Mouse (Mus musculus): ENCODE data around the gene Cdc42bpg. TPM values are rescaled to one million over a fixed set of nuclear protein-coding genes. Genes with fewer than 3 reads are reported as not detected.
A peak's percentile ranks its signal among the peaks of the same experiment; 100 is the strongest.

The Cdc42bpg gene
- polyA plus RNA-seq, 2 experiments, result 2.0 to 15.2 TPM

- TF ChIP-seq POLR2A (IDR thresholded peaks at IDR 0.05; ENCODE audit: borderline replicate concordance, extremely low read depth, insufficient read depth, insufficient read length), result no peak
These were observed 38.1 kb upstream of the Cdc42bpg start for GRCm38 (mm10) chr19:6268170-6268528.

GRCm38 (mm10) chr19:6268670-6269132, 37.6 kb upstream of the Cdc42bpg start:
- no peaks in the 10 kb centered on the region for H3K36me3 ChIP-seq (ENCODE audit: control insufficient read depth, insufficient read depth, low read length)
- no peak overlapping the region for H3K9ac ChIP-seq (ENCODE audit: low read depth, low read length, severe bottlenecking)
- no peaks in the 10 kb centered on the region for H3K27me3 ChIP-seq (ENCODE audit: control insufficient read depth, insufficient read depth, low read length)
- WGBS, result 83% methylated on average over 7 of the region's 7 CpGs
- ATAC-seq (ENCODE audit: low FRiP score, low read depth) (no peak), DNase-seq (ENCODE audit: low spot score) (no peak)
- no peak overlapping the region for H3K4me2 ChIP-seq (replicated peaks; ENCODE audit: low read depth, low read length, severe bottlenecking)
- TF ChIP-seq POLR2A (IDR thresholded peaks at IDR 0.05; ENCODE audit: borderline replicate concordance, extremely low read depth, insufficient read depth, insufficient read length), result no peak
- no peaks in the 10 kb centered on the region; the same call in 1 of the 2 replicates for H3K4me1 ChIP-seq (ENCODE audit: control insufficient read depth, insufficient read depth, low read length)
- no peaks in the 10 kb centered on the region for H3K9me3 ChIP-seq (ENCODE audit: control insufficient read depth, low read length)
- no peak overlapping the region for H3K27ac ChIP-seq (replicated peaks; ENCODE audit: low read depth, low read length)
- H3K4me3 ChIP-seq (replicated peaks; ENCODE audit: low read length), result no peak overlapping the region

More at GRCm38 (mm10) chr19:6268170-6268528, 38.1 kb upstream of the Cdc42bpg start:
- 15% methylated on average over 8 of the region's 8 CpGs for WGBS
- Histone ChIP-seq H3K4me2 (replicated peaks; ENCODE audit: low read depth, low read length, severe bottlenecking) (no peak overlapping the region), H3K4me1 (ENCODE audit: control insufficient read depth, insufficient read depth, low read length) (no peaks in the 10 kb centered on the region; the same call in 1 of the 2 replicates), H3K9ac (ENCODE audit: low read depth, low read length, severe bottlenecking) (no peak overlapping the region), H3K9me3 (ENCODE audit: control insufficient read depth, low read length) (no peaks in the 10 kb centered on the region), H3K4me3 (replicated peaks; ENCODE audit: low read length) (no peak overlapping the region), H3K27me3 (ENCODE audit: control insufficient read depth, insufficient read depth, low read length) (no peaks in the 10 kb centered on the region), H3K27ac (replicated peaks; ENCODE audit: low read depth, low read length) (no peak overlapping the region), H3K36me3 (ENCODE audit: control insufficient read depth, insufficient read depth, low read length) (no peaks in the 10 kb centered on the region)
- peak; percentile 93 for DNase-seq (ENCODE audit: low spot score)
- peak; percentile 86 for ATAC-seq (ENCODE audit: low FRiP score, low read depth)

- WGBS, result 84% methylated on average over 8 of the region's 8 CpGs
- DNase-seq (ENCODE audit: low spot score), result no peak
- H3K27me3 ChIP-seq (ENCODE audit: control insufficient read depth, insufficient read depth, low read length), result no peaks in the 10 kb centered on the region
These were observed 36.3 kb upstream of the Cdc42bpg start for GRCm38 (mm10) chr19:6269798-6270475.

GRCm38 (mm10) chr19:6270661-6271060, 35.6 kb upstream of the Cdc42bpg start:
- Histone ChIP-seq H3K36me3 (ENCODE audit: control insufficient read depth, insufficient read depth, low read length) (no peaks in the 10 kb centered on the region), H3K9me3 (ENCODE audit: control insufficient read depth, low read length) (no peaks in the 10 kb centered on the region), H3K4me3 (replicated peaks; ENCODE audit: low read length) (no peak overlapping the region), H3K4me2 (replicated peaks; ENCODE audit: low read depth, low read length, severe bottlenecking) (no peak overlapping the region), H3K4me1 (ENCODE audit: control insufficient read depth, insufficient read depth, low read length) (no peaks in the 10 kb centered on the region; the same call in 1 of the 2 replicates), H3K27me3 (ENCODE audit: control insufficient read depth, insufficient read depth, low read length) (no peaks in the 10 kb centered on the region), H3K9ac (ENCODE audit: low read depth, low read length, severe bottlenecking) (no peak overlapping the region), H3K27ac (replicated peaks; ENCODE audit: low read depth, low read length) (no peak overlapping the region)
- DNase-seq (ENCODE audit: low spot score) (no peak), ATAC-seq (ENCODE audit: low FRiP score, low read depth) (no peak)
- WGBS, result 53% methylated on average over 9 of the region's 9 CpGs
- TF ChIP-seq POLR2A (IDR thresholded peaks at IDR 0.05; ENCODE audit: borderline replicate concordance, extremely low read depth, insufficient read depth, insufficient read length), result no peak

More at GRCm38 (mm10) chr19:6269798-6270475, 36.3 kb upstream of the Cdc42bpg start:
- no peak for ATAC-seq (ENCODE audit: low FRiP score, low read depth)
- no peaks in the 10 kb centered on the region for H3K36me3 ChIP-seq (ENCODE audit: control insufficient read depth, insufficient read depth, low read length)
- no peaks in the 10 kb centered on the region; the same call in 1 of the 2 replicates for H3K4me1 ChIP-seq (ENCODE audit: control insufficient read depth, insufficient read depth, low read length)
- no peak overlapping the region for H3K9ac ChIP-seq (ENCODE audit: low read depth, low read length, severe bottlenecking)
- no peak overlapping the region for H3K4me2 ChIP-seq (replicated peaks; ENCODE audit: low read depth, low read length, severe bottlenecking)
- H3K4me3 ChIP-seq (replicated peaks; ENCODE audit: low read length), result no peak overlapping the region
- H3K9me3 ChIP-seq (ENCODE audit: control insufficient read depth, low read length), result no peaks in the 10 kb centered on the region
- TF ChIP-seq POLR2A (IDR thresholded peaks at IDR 0.05; ENCODE audit: borderline replicate concordance, extremely low read depth, insufficient read depth, insufficient read length), result no peak
- no peak overlapping the region for H3K27ac ChIP-seq (replicated peaks; ENCODE audit: low read depth, low read length)

GRCm38 (mm10) chr19:6271206-6271605, 35.0 kb upstream of the Cdc42bpg start:
- H3K9me3 ChIP-seq (ENCODE audit: control insufficient read depth, low read length), result no peaks in the 10 kb centered on the region
- H3K4me2 ChIP-seq (replicated peaks; ENCODE audit: low read depth, low read length, severe bottlenecking), result no peak overlapping the region
- H3K36me3 ChIP-seq (ENCODE audit: control insufficient read depth, insufficient read depth, low read length), result no peaks in the 10 kb centered on the region
- no peaks in the 10 kb centered on the region; the same call in 1 of the 2 replicates for H3K4me1 ChIP-seq (ENCODE audit: control insufficient read depth, insufficient read depth, low read length)
- no peak for DNase-seq (ENCODE audit: low spot score)
- no peak overlapping the region for H3K9ac ChIP-seq (ENCODE audit: low read depth, low read length, severe bottlenecking)
- H3K4me3 ChIP-seq (replicated peaks; ENCODE audit: low read length), result no peak overlapping the region
- TF ChIP-seq POLR2A (IDR thresholded peaks at IDR 0.05; ENCODE audit: borderline replicate concordance, extremely low read depth, insufficient read depth, insufficient read length), result no peak
- H3K27ac ChIP-seq (replicated peaks; ENCODE audit: low read depth, low read length), result no peak overlapping the region
- no peak for ATAC-seq (ENCODE audit: low FRiP score, low read depth)
- WGBS, result 31% methylated on average over 8 of the region's 8 CpGs
- no peaks in the 10 kb centered on the region for H3K27me3 ChIP-seq (ENCODE audit: control insufficient read depth, insufficient read depth, low read length)
